Mouse (Mus musculus) heart, postnatal 10 days (tissue): ENCODE data around the gene Pcdh15. TPM values are rescaled to one million over a fixed set of nuclear protein-coding genes. Genes with fewer than 3 reads are reported as not detected.

Experiments
- DNase-seq, 2 experiments: peaks; one replicate each; pipeline ENCODE4 v3.0.0; 2021
- intact Hi-C: fragments of 180-260 bp; cut with DNase I; formaldehyde crosslinking; loops from one replicate; pipeline ENCODE4 v1.15.1; 2025
- total RNA-seq, 2 experiments: library from RNA; stranded (reverse); gene quantifications; 2 replicates each; pipeline ENCODE4 v1.2.3; 2021

The Pcdh15 gene
- total RNA-seq, 2 experiments from 2014 or later = 0.34 to 1.2 TPM

- DNase-seq = no peak
- intact Hi-C loops = no loop called here
These were observed 833.0 kb downstream of the Pcdh15 start for GRCm38 (mm10) chr10:73931996-73932679.

DNA sequence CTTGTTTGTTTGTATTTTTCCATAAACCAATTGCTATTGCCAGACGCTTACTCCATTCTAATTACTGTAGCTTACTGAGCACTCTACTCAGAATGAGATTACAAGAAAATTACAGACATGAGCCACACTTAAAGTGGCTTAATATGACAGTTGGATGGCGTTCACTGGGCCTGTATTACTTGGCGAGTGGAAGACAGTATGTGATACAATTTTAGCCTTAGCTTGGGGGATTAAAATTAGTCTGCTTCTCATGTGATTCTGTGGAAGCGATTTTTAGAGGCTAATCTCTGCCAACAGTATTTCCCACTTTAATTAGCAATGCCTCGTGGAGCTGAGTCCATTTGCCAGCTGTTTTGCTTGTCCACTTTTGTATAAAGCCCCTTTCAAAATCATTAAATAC lies 837.0 kb downstream of the Pcdh15 start:
- DNase-seq = no peak
- intact Hi-C loops = no loop called here

DNA sequence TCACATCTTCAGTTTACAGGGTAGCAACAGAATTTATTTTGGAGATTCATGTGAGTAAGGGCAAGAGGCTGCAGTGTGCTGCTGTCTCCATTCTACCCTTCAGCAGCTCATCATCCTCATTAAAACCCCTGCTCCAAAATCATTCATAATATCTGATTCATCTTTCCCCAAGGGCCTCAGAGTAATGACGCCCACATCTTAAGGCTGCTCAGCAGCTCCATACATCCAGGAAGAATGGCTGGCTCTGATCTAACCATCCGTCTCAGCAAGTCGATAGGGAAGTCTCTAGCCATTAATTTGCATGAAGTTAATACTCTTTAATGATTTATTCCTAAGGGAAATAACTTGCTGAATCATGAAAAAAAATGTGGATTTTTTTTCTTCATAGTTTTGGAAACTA lies 839.8 kb downstream of the Pcdh15 start:
- intact Hi-C loops = no loop called here
- no peak for DNase-seq

DNA sequence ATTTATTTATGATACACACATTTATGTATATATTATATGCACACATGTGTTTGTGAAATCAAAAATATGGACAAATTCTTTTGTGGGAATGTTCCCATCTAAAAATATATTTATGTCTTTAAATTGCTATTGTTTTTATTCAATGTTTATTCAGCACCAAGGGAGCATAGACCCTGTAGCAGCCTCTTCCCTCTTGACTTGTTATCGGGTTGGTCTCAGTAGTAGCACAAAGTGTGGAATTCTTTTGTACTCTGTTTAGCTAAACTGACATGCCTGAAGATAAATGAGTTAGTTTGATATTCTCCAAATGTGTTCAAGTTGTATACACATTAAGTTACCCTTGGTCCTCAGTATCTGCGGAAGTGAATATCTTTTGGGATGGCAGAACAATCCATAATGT lies 848.7 kb downstream of the Pcdh15 start:
- DNase-seq = no peak
- intact Hi-C loops = no loop called here

GRCm38 (mm10) chr10:73953362-73953761 lies 854.2 kb downstream of the Pcdh15 start:
- DNase-seq = no peak
- intact Hi-C loops = no loop called here

DNA sequence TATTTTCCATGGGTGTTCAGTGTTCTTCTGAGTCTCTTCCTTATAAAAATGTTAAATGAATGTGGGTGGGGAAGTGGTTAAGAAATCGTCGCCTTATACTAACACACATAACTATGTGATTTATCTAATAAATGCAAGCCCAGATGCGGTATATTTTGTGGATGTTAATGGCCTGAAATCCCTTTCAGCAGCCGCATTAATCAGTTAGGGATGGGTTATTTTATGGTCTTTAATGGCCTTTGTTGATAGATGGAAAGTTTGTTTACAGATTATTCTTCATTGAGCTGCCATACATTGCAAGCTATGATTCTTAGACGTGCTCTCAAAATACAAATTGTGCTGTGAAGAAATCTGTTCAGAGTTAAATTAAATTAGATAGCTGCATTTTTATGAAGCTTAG lies 884.9 kb downstream of the Pcdh15 start:
- DNase-seq = no peak
- intact Hi-C loops = no loop called here

DNA sequence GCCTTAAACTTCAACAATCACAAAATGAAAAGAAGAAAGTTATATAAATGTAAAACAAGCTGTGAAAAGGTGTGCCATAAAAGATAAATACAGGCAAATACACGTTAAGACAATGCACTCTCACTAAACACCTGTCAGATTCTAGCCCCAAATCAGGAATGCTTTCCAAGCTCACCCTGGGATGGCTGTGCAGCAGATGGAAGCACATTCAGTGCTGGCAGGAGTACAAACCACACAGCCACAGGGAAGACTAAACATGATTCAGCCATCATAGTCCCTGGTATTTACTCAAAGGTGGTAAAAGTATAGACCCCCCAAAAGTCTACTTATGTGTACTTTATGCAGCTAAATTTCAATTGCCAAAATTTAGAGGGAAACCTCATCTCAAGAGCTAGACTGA lies 909.7 kb downstream of the Pcdh15 start:
- intact Hi-C loops = no loop called here
- DNase-seq = no peak

DNA sequence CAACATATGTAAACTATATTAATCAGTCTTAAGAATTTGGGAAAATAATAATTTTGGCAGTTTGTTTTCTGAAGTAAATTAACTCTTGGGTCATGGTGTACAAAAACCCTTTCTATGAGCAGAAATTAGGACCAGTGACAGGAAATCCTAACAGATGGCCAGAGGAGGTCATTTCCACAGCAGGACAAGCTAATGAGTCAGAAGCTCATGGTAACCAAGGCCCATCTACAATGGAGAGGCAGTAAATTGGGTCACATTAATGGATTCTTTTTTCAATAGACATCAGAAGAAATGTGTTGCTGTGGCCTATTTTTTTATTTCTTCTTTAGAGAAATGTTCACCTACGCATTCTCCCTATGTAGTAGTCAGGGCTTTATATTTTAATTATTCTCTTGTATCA lies 923.9 kb downstream of the Pcdh15 start:
- no peak for DNase-seq

DNA sequence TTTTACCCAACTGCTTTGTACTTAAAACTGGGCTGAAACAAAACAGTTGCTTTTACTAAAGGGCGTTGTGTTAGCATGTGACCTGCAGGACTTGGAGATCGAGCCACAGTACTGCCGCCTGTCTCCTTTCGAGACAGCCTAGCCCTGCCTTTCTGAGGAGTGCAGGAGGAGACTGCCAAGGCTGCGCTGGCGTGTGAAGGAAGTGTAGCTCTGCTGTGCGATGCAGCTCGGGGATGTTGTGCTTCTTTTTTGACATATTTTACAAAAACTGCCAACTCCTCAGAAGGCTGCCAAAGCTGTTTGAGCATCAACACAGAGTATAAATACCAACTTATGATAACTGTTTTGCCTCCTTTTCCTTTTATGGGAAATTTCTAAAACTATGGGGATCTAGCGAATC lies 953.9 kb downstream of the Pcdh15 start:
- intact Hi-C loops = no loop called here
- no peak for DNase-seq

More for the DNA sequence above, 923.9 kb downstream of the Pcdh15 start:
- intact Hi-C loops = no loop called here

GRCm38 (mm10) chr10:74086653-74087052 lies 987.5 kb downstream of the Pcdh15 start:
- DNase-seq = no peak
- intact Hi-C loops = no loop called here

DNA sequence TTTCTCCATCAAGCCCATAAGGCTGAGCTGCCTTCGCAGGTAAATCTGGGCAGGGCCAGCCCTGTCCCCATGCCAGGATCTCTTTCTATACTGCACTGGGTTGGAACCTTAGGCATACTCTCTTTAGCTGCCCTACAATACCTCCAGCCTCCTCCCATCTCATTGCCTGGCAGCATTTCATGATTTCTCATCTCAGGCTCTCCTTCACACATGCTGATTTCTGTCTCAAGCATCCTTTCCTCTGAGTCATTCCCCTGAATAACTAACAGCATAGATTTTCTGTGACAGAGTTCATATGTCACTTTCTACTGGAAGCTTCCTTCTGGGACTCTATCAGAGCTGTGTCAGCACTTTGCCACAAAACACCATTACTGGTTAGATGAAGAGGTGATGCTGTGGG lies 999.2 kb downstream of the Pcdh15 start:
- no peak for DNase-seq
- intact Hi-C loops = no loop called here

GRCm38 (mm10) chr10:74114107-74114506 lies 1015.0 kb downstream of the Pcdh15 start:
- intact Hi-C loops = no loop called here
- DNase-seq = no peak

DNA sequence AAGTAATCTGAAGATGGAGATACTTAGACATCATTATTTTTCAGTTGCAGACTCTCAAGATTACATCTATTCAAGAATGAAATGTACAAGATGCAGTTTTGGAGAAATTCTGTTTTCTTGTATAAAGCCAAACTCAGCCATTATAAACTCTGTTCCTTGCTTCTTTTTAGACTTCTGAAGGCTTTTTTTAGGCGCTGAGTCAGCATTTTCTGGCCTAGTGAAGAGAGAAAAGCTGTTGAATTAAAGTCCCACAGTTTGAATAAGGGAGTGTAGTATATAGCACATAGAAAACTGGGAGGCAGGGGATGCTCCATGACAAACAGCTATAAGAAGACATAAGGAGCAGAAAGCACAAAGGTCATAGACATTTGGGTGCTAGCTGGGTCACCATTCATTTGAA lies 1017.7 kb downstream of the Pcdh15 start:
- intact Hi-C loops = no loop called here
- no peak for DNase-seq

GRCm38 (mm10) chr10:74123421-74123820 lies 1024.3 kb downstream of the Pcdh15 start:
- intact Hi-C loops = no loop called here

GRCm38 (mm10) chr10:74129192-74129591 lies 1030.0 kb downstream of the Pcdh15 start:
- no peak for DNase-seq
- intact Hi-C loops = no loop called here

More at GRCm38 (mm10) chr10:74123421-74123820, 1024.3 kb downstream of the Pcdh15 start:
- no peak for DNase-seq

DNA sequence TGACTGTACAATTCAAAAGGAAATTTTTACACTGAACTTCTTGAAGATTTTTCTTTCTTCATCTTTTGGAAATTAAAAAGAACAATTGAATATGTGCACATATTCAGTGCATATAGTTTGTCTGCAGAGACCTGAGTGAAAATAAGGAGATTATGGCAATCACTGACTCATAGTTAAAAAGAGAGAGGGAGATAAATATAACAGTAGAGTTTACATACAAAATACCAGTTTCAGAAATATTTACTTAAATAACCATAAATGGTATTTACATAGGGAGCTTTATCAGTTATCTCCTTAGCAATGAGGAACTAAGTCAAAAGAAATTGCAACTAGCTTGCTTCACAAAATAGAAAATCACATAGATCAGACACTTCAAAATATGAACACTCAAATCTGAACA lies 1030.5 kb downstream of the Pcdh15 start:
- DNase-seq = no peak
- intact Hi-C loops = no loop called here

- intact Hi-C loops = no loop called here
- DNase-seq = no peak
These were observed 1031.7 kb downstream of the Pcdh15 start for GRCm38 (mm10) chr10:74130805-74131204.

DNA sequence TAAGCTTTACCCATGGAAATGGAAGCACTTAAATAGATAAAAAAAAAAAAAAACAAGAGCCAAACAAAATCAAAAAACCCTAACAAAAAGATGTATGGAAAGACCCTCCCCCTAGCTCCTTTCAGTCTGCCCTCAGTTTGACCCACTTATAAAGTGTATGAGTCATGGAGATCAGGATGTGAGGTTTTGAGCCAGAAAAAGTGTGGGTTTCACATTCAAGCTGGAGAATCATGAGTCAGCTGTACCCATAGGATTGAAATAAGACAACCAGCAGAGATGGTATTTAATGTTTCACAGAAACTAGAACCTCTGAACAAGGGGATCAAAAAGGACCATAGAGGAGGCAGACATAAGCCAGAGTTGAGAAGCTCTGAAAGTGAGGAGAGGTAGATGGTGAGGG lies 1048.8 kb downstream of the Pcdh15 start:
- intact Hi-C loops = no loop called here
- DNase-seq = no peak

- no peak for DNase-seq
- intact Hi-C loops = no loop called here
These were observed 1082.8 kb downstream of the Pcdh15 start for GRCm38 (mm10) chr10:74181921-74182320.

DNA sequence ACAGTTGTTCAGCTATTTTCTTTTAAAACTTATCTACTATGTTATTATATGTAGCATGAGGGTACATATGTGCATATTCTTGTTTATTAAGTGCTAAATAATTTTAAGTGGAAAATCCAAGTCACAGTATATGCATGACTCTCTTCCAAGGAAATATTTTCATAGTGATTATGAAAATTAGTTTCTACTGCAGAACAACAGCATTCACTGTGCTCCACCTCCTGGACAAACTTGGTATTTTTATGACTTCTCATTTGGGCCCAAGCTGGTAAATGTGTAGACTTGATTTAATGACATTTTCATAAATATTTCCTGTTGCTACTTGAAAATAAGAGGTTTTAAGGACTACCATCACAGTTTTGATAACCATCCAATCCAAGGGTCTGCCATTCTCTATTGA lies 1104.5 kb downstream of the Pcdh15 start:
- peak in 1 of 2 experiments; percentile 33 for DNase-seq
- intact Hi-C loops = loop anchor here (10.0 kb wide), 1 partner anchor 1099 kb away; no protein-coding TSS in a partner anchor

DNA sequence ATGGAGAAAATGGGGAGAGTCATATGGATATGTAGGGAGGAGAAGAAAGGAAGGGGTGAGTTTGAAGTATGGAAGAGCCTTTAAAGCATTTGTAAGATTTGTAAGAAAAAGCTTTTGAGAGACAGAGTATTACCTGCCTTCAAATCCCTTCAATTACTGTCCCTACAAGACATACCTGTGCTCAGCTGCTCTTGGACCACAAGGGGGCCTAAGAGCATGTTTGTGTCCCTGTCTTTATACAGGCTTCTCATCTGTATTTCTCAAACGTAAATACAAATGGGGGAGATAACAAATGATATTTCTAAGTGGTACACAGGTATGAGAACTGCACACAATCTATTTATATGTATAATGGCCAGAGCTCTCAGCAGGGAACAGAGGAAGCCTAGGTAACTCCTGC lies 1118.1 kb downstream of the Pcdh15 start:
- peak in 1 of 2 experiments; percentile 1 for DNase-seq
- intact Hi-C loops = loop anchor here (1.0 kb wide), 1 partner anchor 246 kb away; no protein-coding TSS in a partner anchor

- peak; percentile 1 to 2 for DNase-seq
- intact Hi-C loops = loop anchor here (10.0 kb wide), 1 partner anchor 154 kb away; no protein-coding TSS in a partner anchor
These were observed 1121.3 kb downstream of the Pcdh15 start for GRCm38 (mm10) chr10:74220439-74220838.
